Mouse (Mus musculus) midbrain, embryonic 12.5 days (tissue): Measurements from ENCODE around the gene 4932438H23Rik. TPM values are rescaled to one million over a fixed set of nuclear protein-coding genes. Genes with fewer than 3 reads are reported as not detected.

ENCODE experiments used
- ATAC-seq: fragments of 200-750 bp; cut with Nextera tagmentation; 2 replicates; pipeline ENCODE4 v1.8.0; 2017; ENCODE audit warnings: low read depth, moderate TSS enrichment, moderate library complexity; ENCODE audit not compliant: low FRiP score
- H3K27ac ChIP-seq: fragments of 300-500 bp; sonication (generic); replicated peaks from 2 replicates; pipeline ENCODE4 v1.5.1; 2016; ENCODE audit warnings: mild to moderate bottlenecking
- H3K27me3 ChIP-seq: fragments of 300-500 bp; sonication (generic); 2 replicates; pipeline ENCODE4 v1.6.1; 2016; ENCODE audit warnings: mild to moderate bottlenecking
- H3K36me3 ChIP-seq: fragments of 300-500 bp; sonication (generic); 2 replicates; pipeline ENCODE4 v1.6.1; 2016
- H3K4me1 ChIP-seq: fragments of 300-500 bp; sonication (generic); 2 replicates; pipeline ENCODE4 v1.6.1; 2016
- H3K4me2 ChIP-seq: fragments of 300-500 bp; sonication (generic); replicated peaks from 2 replicates; pipeline ENCODE4 v1.6.1; 2016; ENCODE audit warnings: mild to moderate bottlenecking, moderate library complexity
- H3K4me3 ChIP-seq: fragments of 300-500 bp; sonication (generic); 2 replicates; pipeline ENCODE4 v1.5.1; 2016; ENCODE audit warnings: mild to moderate bottlenecking
- H3K9ac ChIP-seq: fragments of 300-500 bp; sonication (generic); replicated peaks from 2 replicates; pipeline ENCODE4 v1.6.1; 2016; ENCODE audit warnings: mild to moderate bottlenecking, moderate library complexity
- H3K9me3 ChIP-seq: fragments of 300-500 bp; sonication (generic); 2 replicates; pipeline ENCODE4 v1.6.1; 2016; ENCODE audit warnings: mild to moderate bottlenecking
- WGBS: fragments of 180-500 bp; shearing (Covaris S2); methylation state at CpG from one replicate; pipeline ENCODE4 v1.1.7; 2016; 5-methylcytosine and 5-hydroxymethylcytosine counted together
- polyA plus RNA-seq: library from polyadenylated mRNA; unstranded; fragments of >200 nt; fragmentation: Nextera tagmentation; extraction: Ambion mirVana; gene quantifications from 2 replicates; pipeline ENCODE4 v1.2.1, GENCODE M21; 2016

The 4932438H23Rik gene
- polyA plus RNA-seq, 1 experiment from 2014 or later: 0.28 TPM

- no peaks in the 10 kb centered on the region for H3K27me3 ChIP-seq
- no peaks in the 10 kb centered on the region for H3K9me3 ChIP-seq
- 91% methylated on average over 4 of the region's 4 CpGs for WGBS
- no peak overlapping the region for H3K4me3 ChIP-seq
- H3K36me3 ChIP-seq: peaks cover 63% of the 10 kb centered on the region
- H3K9ac ChIP-seq: no peak overlapping the region
- H3K27ac ChIP-seq: no peak overlapping the region
- H3K4me1 ChIP-seq: 0 out of 2 replicates have a peak, but pooled peaks cover 11% of the 10 kb centered on the region
- ATAC-seq: no peak
- H3K4me2 ChIP-seq: no peak overlapping the region
Measured at GRCm38 (mm10) chr16:91015761-91016160, 79.2 kb downstream of the 4932438H23Rik start.

DNA sequence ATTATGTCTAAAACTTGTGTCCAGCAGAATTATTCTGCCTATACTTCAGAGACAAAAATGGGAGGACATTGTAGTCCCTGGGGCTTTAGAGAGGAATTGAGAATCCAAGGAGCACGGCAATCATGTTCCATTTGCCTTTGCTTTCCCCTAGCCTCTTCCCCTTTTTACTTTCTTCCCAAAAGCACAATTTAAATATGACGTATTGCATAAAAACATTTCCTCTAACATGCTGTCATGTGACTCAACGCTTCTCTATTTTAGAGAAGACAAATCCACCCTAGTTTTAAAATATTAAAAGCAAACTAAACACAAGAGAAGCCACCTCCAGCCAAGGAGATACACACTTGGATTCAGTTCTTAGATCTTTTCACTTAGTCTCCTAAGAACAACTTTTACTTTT is 83.1 kb downstream of the 4932438H23Rik start:
- Histone ChIP-seq H3K36me3 (peaks cover 25% of the 10 kb centered on the region), H3K4me2 (peak overlapping the region; percentile 70), H3K4me3 (peak overlapping the region; percentile 93), H3K9me3 (no peaks in the 10 kb centered on the region), H3K27ac (peak overlapping the region; percentile 85), H3K4me1 (peaks cover 19% of the 10 kb centered on the region), H3K9ac (peak overlapping the region; percentile 85; the same call in 1 of the 2 replicates), H3K27me3 (no peaks in the 10 kb centered on the region)
- WGBS: 45% methylated on average over 3 of the region's 3 CpGs
- no peak for ATAC-seq

DNA sequence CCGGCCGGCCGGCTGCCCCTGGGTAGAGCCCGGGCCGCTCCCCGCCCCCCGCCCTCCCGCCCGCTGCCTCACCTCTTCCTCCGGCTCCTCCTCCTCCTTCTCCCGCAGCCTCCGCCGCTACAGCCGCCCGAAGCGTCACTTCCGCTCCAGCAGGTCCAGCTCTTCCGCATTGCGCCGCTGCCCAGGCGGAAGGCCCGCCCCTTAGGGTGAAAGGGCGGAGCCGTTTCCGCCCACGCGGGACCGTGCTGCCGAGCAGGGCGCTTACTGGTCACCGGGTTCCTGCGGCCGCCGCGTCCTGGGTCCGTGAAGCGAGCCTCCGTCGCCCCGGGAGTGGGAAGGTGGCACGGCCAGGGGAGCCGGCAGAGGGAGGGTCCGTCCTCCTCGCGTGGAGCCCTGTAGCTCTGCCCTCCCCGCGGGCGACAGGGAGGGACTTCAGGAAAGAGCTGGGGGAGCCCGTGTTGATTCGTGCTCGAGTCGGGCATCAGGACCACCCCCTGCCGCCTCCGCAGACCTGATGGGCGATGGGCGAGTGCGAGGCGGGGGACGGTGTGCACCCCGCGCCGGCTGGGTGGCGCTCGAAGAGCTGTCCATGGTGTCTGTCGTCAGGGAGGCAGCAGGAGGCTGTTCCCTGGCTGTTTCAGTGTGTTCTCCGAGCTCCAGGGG is 83.8 kb downstream of the 4932438H23Rik start, which contains the start of gene Synj1:
TSS of gene Synj1 (minus strand) at position 288 of the 663 bp plus-strand sequence.
- H3K27ac ChIP-seq: peak within 1 kb of the TSS; percentile 85
- under 1% methylated on average over 56 of the region's 66 CpGs for WGBS
- peak; percentile 97 for ATAC-seq
- no peaks in the 10 kb centered on the region for H3K9me3 ChIP-seq
- H3K36me3 ChIP-seq: peaks cover 23% of the 10 kb centered on the region
- H3K27me3 ChIP-seq: no peaks in the 10 kb centered on the region
- peak within 1 kb of the TSS; percentile 85 for H3K9ac ChIP-seq
- peak within 1 kb of the TSS; percentile 93 for H3K4me3 ChIP-seq
- H3K4me1 ChIP-seq: peaks cover 19% of the 10 kb centered on the region
- peak within 1 kb of the TSS; percentile 70 for H3K4me2 ChIP-seq

DNA sequence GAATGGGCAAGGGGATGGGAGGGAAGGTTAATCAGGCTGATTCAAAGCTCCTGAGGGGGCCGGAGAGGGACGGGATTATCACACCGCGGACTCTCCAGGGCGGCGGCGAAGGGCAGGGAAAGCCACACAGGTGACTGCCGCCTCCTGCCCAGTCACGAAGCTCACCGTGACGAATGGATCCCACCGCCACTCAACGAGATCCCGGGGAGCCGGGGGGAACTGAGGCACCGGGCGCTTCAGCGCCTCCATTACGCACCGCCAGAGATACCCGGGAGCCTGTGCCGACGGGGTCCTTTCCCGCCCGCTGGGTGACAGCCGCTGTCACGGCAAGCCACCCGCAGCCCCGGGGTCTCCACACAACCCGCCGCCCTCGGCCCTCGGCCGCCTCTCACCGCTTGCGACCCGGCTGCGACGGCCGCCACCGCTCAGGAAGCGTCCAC is 84.3 kb downstream of the 4932438H23Rik start:
- H3K4me3 ChIP-seq: peak overlapping the region; percentile 93
- no peaks in the 10 kb centered on the region for H3K27me3 ChIP-seq
- H3K4me1 ChIP-seq: peaks cover 19% of the 10 kb centered on the region
- WGBS: under 1% methylated on average over 41 of the region's 42 CpGs
- peak; percentile 83; the same call in 1 of the 2 replicates for ATAC-seq
- H3K9me3 ChIP-seq: no peaks in the 10 kb centered on the region
- peak overlapping the region; percentile 85 for H3K9ac ChIP-seq
- peaks cover 18% of the 10 kb centered on the region for H3K36me3 ChIP-seq
- H3K4me2 ChIP-seq: peak overlapping the region; percentile 70
- H3K27ac ChIP-seq: peak overlapping the region; percentile 85

DNA sequence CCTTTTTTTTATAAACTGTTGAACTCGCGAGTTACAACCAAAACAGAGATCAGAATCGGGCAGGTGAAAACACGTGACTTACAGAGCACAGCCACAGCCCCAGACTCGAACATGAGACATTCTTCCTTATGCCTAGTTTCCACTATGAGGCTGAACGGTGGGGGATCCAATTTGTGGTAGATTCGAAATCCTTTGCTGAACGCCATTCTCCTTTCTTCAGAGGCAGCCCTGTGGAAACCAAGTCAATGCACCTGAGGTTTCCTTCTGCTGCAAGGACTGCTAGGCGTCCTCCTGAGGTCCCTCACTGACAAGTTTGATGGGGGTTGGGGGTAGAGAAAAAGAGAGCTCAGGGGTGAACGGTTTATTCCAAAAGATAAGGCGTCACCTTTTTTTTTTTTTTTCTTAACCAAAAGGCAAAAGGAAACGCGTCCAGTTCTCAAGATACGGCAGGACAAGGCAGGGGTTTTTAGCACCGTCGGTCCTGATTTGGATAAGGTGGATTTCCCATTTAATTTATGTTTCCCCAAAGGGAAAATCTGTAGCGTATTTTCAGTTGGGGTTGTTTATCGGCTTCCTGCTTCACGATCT is 84.9 kb downstream of the 4932438H23Rik start:
- H3K4me1 ChIP-seq: peaks cover 19% of the 10 kb centered on the region
- no peaks in the 10 kb centered on the region for H3K27me3 ChIP-seq
- peaks cover 13% of the 10 kb centered on the region for H3K36me3 ChIP-seq
- ATAC-seq: no peak
- peak overlapping the region; percentile 85 for H3K27ac ChIP-seq
- no peaks in the 10 kb centered on the region for H3K9me3 ChIP-seq
- H3K9ac ChIP-seq: peak overlapping the region; percentile 85
- 1% methylated on average over 19 of the region's 19 CpGs for WGBS
- peak overlapping the region; percentile 93 for H3K4me3 ChIP-seq
- peak overlapping the region; percentile 70 for H3K4me2 ChIP-seq

- no peak overlapping the region for H3K9ac ChIP-seq
- no peaks in the 10 kb centered on the region for H3K9me3 ChIP-seq
- peaks cover 11% of the 10 kb centered on the region for H3K4me1 ChIP-seq
- H3K4me3 ChIP-seq: no peak overlapping the region
- 83% methylated on average over 4 of the region's 4 CpGs for WGBS
- H3K27ac ChIP-seq: no peak overlapping the region
- H3K36me3 ChIP-seq: peaks cover 4% of the 10 kb centered on the region; the same call in 1 of the 2 replicates
- H3K27me3 ChIP-seq: no peaks in the 10 kb centered on the region
- ATAC-seq: no peak
- H3K4me2 ChIP-seq: no peak overlapping the region
Measured at GRCm38 (mm10) chr16:91004915-91005538, 89.9 kb downstream of the 4932438H23Rik start.

Other genes with a start within 250 kb of the 4932438H23Rik start
- 43.6 and 50.1 TPM in 2 replicates for gene Cfap298, start 160.0 kb downstream of the 4932438H23Rik start, polyA plus RNA-seq
- gene Synj1, start 83.8 kb downstream of the 4932438H23Rik start, polyA plus RNA-seq: 30.4 and 37.8 TPM in 2 replicates
- 114 and 118 TPM in 2 replicates for gene Paxbp1, start 50.6 kb downstream of the 4932438H23Rik start, polyA plus RNA-seq
- gene Olig2, start 130.3 kb upstream of the 4932438H23Rik start, polyA plus RNA-seq: 5.9 and 11.3 TPM in 2 replicates
- gene Olig1, start 174.7 kb upstream of the 4932438H23Rik start, polyA plus RNA-seq: 2.4 and 5.1 TPM in 2 replicates